Mouse (Mus musculus) embryo, embryonic 11.5 days (tissue): ENCODE measurements at regions not wholly inside any gene's neighbourhood (a gene's known extent, or its start where the extent isn't known, plus 50 kb on each side); places are given as distances from the start of the nearest gene placed in this dataset.
A peak's percentile ranks its signal among the peaks of the same experiment; 100 is the strongest.

Source experiments
- DNase-seq: peaks from one replicate; pipeline ENCODE4 v3.0.0-alpha.2; 2012; ENCODE audit warnings: low read depth, low spot score

GRCm38 (mm10) chr17:88255744-88256598 lies 184.5 kb upstream of the Foxn2 start:
- peak; percentile 83 for DNase-seq

- no peak for DNase-seq
Observed at GRCm38 (mm10) chr17:88256599-88257544, 183.6 kb upstream of the Foxn2 start.

GRCm38 (mm10) chr17:88258361-88258796 lies 182.1 kb upstream of the Foxn2 start:
- no peak for DNase-seq

GRCm38 (mm10) chr17:88260176-88260575 lies 180.3 kb upstream of the Foxn2 start:
- DNase-seq, result no peak

GRCm38 (mm10) chr17:88260826-88261225 lies 179.7 kb upstream of the Foxn2 start:
- DNase-seq, result no peak

- no peak for DNase-seq
Observed at GRCm38 (mm10) chr17:88261556-88261955, 179.0 kb upstream of the Foxn2 start.

- DNase-seq, result no peak
Observed at GRCm38 (mm10) chr17:88262326-88263187, 178.0 kb upstream of the Foxn2 start.

GRCm38 (mm10) chr17:88265291-88265690 lies 175.2 kb upstream of the Foxn2 start:
- DNase-seq, result no peak

GRCm38 (mm10) chr17:88268216-88268615 lies 172.3 kb upstream of the Foxn2 start:
- no peak for DNase-seq

- DNase-seq, result no peak
Observed at GRCm38 (mm10) chr17:88268802-88269201, 171.7 kb upstream of the Foxn2 start.

- no peak for DNase-seq
Observed at GRCm38 (mm10) chr17:88270896-88271295, 169.6 kb upstream of the Foxn2 start.

- no peak for DNase-seq
Observed at GRCm38 (mm10) chr17:88272161-88272560, 168.3 kb upstream of the Foxn2 start.

GRCm38 (mm10) chr17:88273520-88273919 lies 167.0 kb upstream of the Foxn2 start:
- DNase-seq, result no peak

- DNase-seq, result no peak
Observed at GRCm38 (mm10) chr17:88274003-88274698, 166.4 kb upstream of the Foxn2 start.

- no peak for DNase-seq
Observed at GRCm38 (mm10) chr17:88274720-88275433, 165.6 kb upstream of the Foxn2 start.

GRCm38 (mm10) chr17:88279656-88280055 lies 160.9 kb upstream of the Foxn2 start:
- no peak for DNase-seq

GRCm38 (mm10) chr17:88282711-88283110 lies 157.8 kb upstream of the Foxn2 start:
- no peak for DNase-seq

- no peak for DNase-seq
Observed at GRCm38 (mm10) chr17:88284477-88284876, 156.0 kb upstream of the Foxn2 start.

- DNase-seq, result no peak
Observed at GRCm38 (mm10) chr17:88287861-88288260, 152.7 kb upstream of the Foxn2 start.

- DNase-seq, result no peak
Observed at GRCm38 (mm10) chr17:88297520-88297919, 143.0 kb upstream of the Foxn2 start.
